Mouse (Mus musculus): ENCODE results near the gene Babam2. TPM values are rescaled to one million over a fixed set of nuclear protein-coding genes. Genes with fewer than 3 reads are reported as not detected.

The Babam2 gene
- polyA plus RNA-seq, 1 experiment from 2014 or later: 54.7 TPM

DNA sequence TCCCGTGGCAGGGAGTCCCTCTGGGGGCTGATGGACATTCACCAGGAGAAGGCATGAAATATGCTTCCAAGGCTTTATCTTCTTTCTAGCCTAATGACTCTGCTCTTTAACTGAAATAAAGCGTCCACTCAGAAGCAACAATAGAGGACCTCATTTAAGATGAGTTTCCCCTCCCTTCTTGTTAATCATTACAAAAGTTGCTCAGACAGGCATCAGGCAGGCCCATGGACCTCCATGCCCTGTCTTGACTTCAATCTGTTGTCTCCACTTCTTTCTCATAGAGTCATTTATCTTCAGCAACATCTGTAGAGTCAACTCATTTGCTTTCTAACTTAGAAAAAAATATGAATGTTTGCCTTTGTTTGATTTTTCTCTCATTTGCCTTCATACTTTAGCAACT is 166.6 kb downstream of the Babam2 start:
- Histone ChIP-seq H3K27me3 (ENCODE audit: control insufficient read depth, insufficient read depth, low read depth, low read length) (no peaks in the 10 kb centered on the region), H3K36me3 (ENCODE audit: control insufficient read depth, insufficient read depth, low read length) (no peaks in the 10 kb centered on the region), H3K4me2 (ENCODE audit: low read length) (no peak overlapping the region), H3K9me3 (replicated peaks; ENCODE audit: control insufficient read depth, low read length, poor library complexity, severe bottlenecking) (no peaks in the 10 kb centered on the region), H3K9ac (ENCODE audit: low read depth, low read length) (no peak overlapping the region), H3K4me1 (ENCODE audit: control insufficient read depth, insufficient read depth, low read length) (no peaks in the 10 kb centered on the region), H3K27ac (ENCODE audit: low read length) (no peak overlapping the region), H3K4me3 (ENCODE audit: low read depth, low read length) (no peak overlapping the region)
- 76% methylated on average over 2 of the region's 2 CpGs for WGBS
- no peak for ATAC-seq

DNA sequence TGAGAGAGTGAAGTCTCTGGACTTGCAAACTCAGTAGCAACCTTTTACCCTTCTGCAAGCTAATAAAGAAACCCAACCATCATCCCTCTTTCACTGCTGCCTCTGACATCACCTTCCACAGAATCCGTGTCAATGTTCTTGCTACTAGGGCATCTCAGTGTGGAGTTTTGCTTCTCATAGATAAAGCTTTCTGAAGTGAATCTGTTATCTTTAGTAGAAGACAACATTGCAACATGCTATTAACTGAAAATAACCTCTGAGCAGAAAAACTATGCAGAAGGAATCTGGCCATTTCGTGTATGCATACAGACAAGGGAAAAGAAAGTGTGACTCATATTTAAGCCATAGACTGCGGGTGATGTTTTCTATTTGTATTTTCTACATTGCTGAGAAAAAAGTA is 168.6 kb downstream of the Babam2 start:
- no peak for ATAC-seq
- Histone ChIP-seq H3K4me1 (ENCODE audit: control insufficient read depth, insufficient read depth, low read length) (no peaks in the 10 kb centered on the region), H3K9me3 (replicated peaks; ENCODE audit: control insufficient read depth, low read length, poor library complexity, severe bottlenecking) (no peaks in the 10 kb centered on the region), H3K4me3 (ENCODE audit: low read depth, low read length) (no peak overlapping the region), H3K27me3 (ENCODE audit: control insufficient read depth, insufficient read depth, low read depth, low read length) (no peaks in the 10 kb centered on the region), H3K36me3 (ENCODE audit: control insufficient read depth, insufficient read depth, low read length) (no peaks in the 10 kb centered on the region), H3K4me2 (ENCODE audit: low read length) (no peak overlapping the region), H3K27ac (ENCODE audit: low read length) (no peak overlapping the region), H3K9ac (ENCODE audit: low read depth, low read length) (no peak overlapping the region)
- WGBS: 90% methylated on average over 3 of the region's 3 CpGs

- H3K27me3 ChIP-seq (ENCODE audit: control insufficient read depth, insufficient read depth, low read depth, low read length): no peaks in the 10 kb centered on the region
- H3K4me3 ChIP-seq (ENCODE audit: low read depth, low read length): no peak overlapping the region
- ATAC-seq: no peak
- H3K4me2 ChIP-seq (ENCODE audit: low read length): no peak overlapping the region
- H3K9me3 ChIP-seq (replicated peaks; ENCODE audit: control insufficient read depth, low read length, poor library complexity, severe bottlenecking): no peaks in the 10 kb centered on the region
- 89% methylated on average over 8 of the region's 8 CpGs for WGBS
- H3K36me3 ChIP-seq (ENCODE audit: control insufficient read depth, insufficient read depth, low read length): no peaks in the 10 kb centered on the region
- H3K27ac ChIP-seq (ENCODE audit: low read length): no peak overlapping the region
- H3K4me1 ChIP-seq (ENCODE audit: control insufficient read depth, insufficient read depth, low read length): no peaks in the 10 kb centered on the region
- no peak overlapping the region for H3K9ac ChIP-seq (ENCODE audit: low read depth, low read length)
Observed at GRCm38 (mm10) chr5:31870856-31871520, 173.5 kb downstream of the Babam2 start.

DNA sequence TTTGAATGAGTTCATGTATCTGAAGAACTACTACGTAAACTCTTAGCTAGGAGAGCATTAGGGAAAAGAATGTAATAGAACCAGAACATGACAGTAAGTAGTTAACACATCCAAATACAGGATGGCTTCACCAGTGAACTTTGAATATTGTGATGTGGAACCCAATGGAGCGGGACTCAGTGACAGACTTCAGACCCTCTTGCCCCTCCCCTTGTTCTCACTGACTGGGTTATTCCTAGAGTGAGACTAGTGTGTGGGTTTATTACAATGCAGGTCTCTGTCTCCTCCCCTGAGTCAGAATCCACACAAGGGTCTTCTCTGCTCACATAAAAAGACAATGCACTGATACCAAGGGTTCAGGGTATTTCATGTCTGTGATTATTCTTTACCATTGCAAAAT is 175.8 kb downstream of the Babam2 start:
- Histone ChIP-seq H3K9me3 (replicated peaks; ENCODE audit: control insufficient read depth, low read length, poor library complexity, severe bottlenecking) (no peaks in the 10 kb centered on the region), H3K4me1 (ENCODE audit: control insufficient read depth, insufficient read depth, low read length) (no peaks in the 10 kb centered on the region), H3K4me3 (ENCODE audit: low read depth, low read length) (no peak overlapping the region), H3K9ac (ENCODE audit: low read depth, low read length) (no peak overlapping the region), H3K27me3 (ENCODE audit: control insufficient read depth, insufficient read depth, low read depth, low read length) (no peaks in the 10 kb centered on the region), H3K27ac (ENCODE audit: low read length) (no peak overlapping the region), H3K36me3 (ENCODE audit: control insufficient read depth, insufficient read depth, low read length) (no peaks in the 10 kb centered on the region), H3K4me2 (ENCODE audit: low read length) (no peak overlapping the region)
- WGBS: 90% methylated on average over 2 of the region's 2 CpGs
- no peak for ATAC-seq

DNA sequence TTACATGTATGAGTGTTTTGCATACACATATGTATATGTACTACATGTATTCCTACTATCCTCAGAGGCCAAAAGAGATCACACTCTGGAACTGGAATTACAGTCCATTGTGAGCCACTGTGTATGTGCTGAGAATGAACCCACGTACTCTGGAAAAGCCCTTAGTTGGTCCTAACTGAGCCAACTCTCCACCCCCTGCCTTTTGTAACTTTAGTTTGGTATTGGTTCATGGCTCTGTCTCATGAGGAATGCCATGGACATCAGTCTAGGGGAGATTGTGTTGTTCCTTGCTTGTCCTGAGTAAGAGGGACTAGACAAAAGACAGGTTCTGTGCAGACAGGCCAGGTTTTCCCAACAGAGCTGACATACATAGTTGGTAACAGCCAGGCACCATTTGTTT is 177.1 kb downstream of the Babam2 start:
- Histone ChIP-seq H3K9me3 (replicated peaks; ENCODE audit: control insufficient read depth, low read length, poor library complexity, severe bottlenecking) (no peaks in the 10 kb centered on the region), H3K4me2 (ENCODE audit: low read length) (no peak overlapping the region), H3K36me3 (ENCODE audit: control insufficient read depth, insufficient read depth, low read length) (no peaks in the 10 kb centered on the region), H3K27ac (ENCODE audit: low read length) (no peak overlapping the region), H3K4me1 (ENCODE audit: control insufficient read depth, insufficient read depth, low read length) (no peaks in the 10 kb centered on the region), H3K9ac (ENCODE audit: low read depth, low read length) (no peak overlapping the region), H3K4me3 (ENCODE audit: low read depth, low read length) (no peak overlapping the region), H3K27me3 (ENCODE audit: control insufficient read depth, insufficient read depth, low read depth, low read length) (no peaks in the 10 kb centered on the region)
- 84% methylated on average over 1 of the region's 1 CpGs for WGBS
- no peak for ATAC-seq

DNA sequence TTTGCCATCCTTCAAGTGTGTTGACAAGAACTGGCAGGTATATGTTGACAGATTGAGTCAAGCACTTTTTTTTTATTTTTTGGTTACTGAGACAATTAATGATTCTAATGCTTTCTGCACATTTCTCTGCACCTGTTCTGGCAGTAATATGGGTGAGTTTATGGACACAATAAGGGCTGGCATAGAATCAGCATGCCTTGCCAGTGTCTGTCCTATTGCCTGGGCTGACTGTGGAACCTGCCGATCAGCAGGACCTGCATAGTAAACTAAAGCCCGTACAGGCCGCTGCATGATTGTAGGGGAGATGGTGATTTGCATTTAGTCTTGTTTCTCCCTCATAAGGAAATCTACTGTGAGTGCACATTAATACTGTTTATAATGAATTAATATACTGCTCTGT is 178.0 kb downstream of the Babam2 start:
- ATAC-seq: no peak
- H3K36me3 ChIP-seq (ENCODE audit: control insufficient read depth, insufficient read depth, low read length): no peaks in the 10 kb centered on the region
- no peak overlapping the region for H3K27ac ChIP-seq (ENCODE audit: low read length)
- H3K27me3 ChIP-seq (ENCODE audit: control insufficient read depth, insufficient read depth, low read depth, low read length): no peaks in the 10 kb centered on the region
- no peak overlapping the region for H3K4me3 ChIP-seq (ENCODE audit: low read depth, low read length)
- H3K9me3 ChIP-seq (replicated peaks; ENCODE audit: control insufficient read depth, low read length, poor library complexity, severe bottlenecking): no peaks in the 10 kb centered on the region
- 82% methylated on average over 3 of the region's 3 CpGs for WGBS
- H3K9ac ChIP-seq (ENCODE audit: low read depth, low read length): no peak overlapping the region
- H3K4me1 ChIP-seq (ENCODE audit: control insufficient read depth, insufficient read depth, low read length): no peaks in the 10 kb centered on the region
- H3K4me2 ChIP-seq (ENCODE audit: low read length): no peak overlapping the region

DNA sequence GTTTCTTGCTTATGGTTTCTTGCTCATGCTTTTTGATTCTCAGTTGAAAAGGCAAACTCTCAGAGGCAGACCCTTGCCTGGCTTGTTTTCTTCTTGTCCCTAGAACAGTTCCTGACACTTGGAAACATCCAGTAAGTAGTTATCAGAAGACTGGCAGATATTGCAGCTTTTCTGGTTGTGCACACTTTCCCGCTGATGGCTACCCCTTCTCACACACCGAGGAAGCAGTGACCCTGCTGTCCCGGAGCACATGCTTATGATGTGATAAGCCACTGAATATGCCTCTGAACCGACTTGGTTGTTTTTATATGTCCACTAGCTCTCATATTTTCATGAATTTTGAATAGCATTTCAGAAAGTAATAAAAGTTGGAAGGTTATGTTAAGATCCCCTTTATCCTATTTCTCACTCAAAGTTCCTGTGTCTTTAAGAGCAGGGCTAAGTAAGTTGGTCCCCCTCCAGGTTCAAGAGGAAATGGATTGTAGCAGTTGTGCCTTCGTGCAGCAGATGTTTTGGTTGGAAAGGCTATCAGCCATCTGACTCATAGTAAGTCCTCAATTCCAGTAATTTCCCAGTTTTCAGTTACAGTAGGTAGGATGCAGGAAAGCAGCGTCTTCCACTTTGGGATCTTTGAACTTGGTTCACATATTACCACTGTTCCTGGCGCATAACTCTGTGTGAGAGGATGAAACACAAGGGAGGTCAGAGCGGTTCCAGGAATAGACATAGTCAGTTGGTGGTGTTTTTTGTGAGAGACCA is 178.9 kb downstream of the Babam2 start:
- no peaks in the 10 kb centered on the region for H3K9me3 ChIP-seq (replicated peaks; ENCODE audit: control insufficient read depth, low read length, poor library complexity, severe bottlenecking)
- 88% methylated on average over 8 of the region's 8 CpGs for WGBS
- no peak overlapping the region for H3K4me2 ChIP-seq (ENCODE audit: low read length)
- ATAC-seq: no peak
- no peak overlapping the region for H3K9ac ChIP-seq (ENCODE audit: low read depth, low read length)
- no peaks in the 10 kb centered on the region for H3K27me3 ChIP-seq (ENCODE audit: control insufficient read depth, insufficient read depth, low read depth, low read length)
- no peaks in the 10 kb centered on the region for H3K4me1 ChIP-seq (ENCODE audit: control insufficient read depth, insufficient read depth, low read length)
- no peak overlapping the region for H3K4me3 ChIP-seq (ENCODE audit: low read depth, low read length)
- no peak overlapping the region for H3K27ac ChIP-seq (ENCODE audit: low read length)
- no peaks in the 10 kb centered on the region for H3K36me3 ChIP-seq (ENCODE audit: control insufficient read depth, insufficient read depth, low read length)

- 85% methylated on average over 2 of the region's 2 CpGs for WGBS
- ATAC-seq: no peak
- Histone ChIP-seq H3K4me3 (ENCODE audit: low read depth, low read length) (no peak overlapping the region), H3K4me1 (ENCODE audit: control insufficient read depth, insufficient read depth, low read length) (no peaks in the 10 kb centered on the region), H3K36me3 (ENCODE audit: control insufficient read depth, insufficient read depth, low read length) (no peaks in the 10 kb centered on the region), H3K9me3 (replicated peaks; ENCODE audit: control insufficient read depth, low read length, poor library complexity, severe bottlenecking) (no peaks in the 10 kb centered on the region), H3K27me3 (ENCODE audit: control insufficient read depth, insufficient read depth, low read depth, low read length) (no peaks in the 10 kb centered on the region), H3K27ac (ENCODE audit: low read length) (no peak overlapping the region), H3K4me2 (ENCODE audit: low read length) (no peak overlapping the region), H3K9ac (ENCODE audit: low read depth, low read length) (no peak overlapping the region)
Observed at GRCm38 (mm10) chr5:31880457-31880856, 183.0 kb downstream of the Babam2 start.

DNA sequence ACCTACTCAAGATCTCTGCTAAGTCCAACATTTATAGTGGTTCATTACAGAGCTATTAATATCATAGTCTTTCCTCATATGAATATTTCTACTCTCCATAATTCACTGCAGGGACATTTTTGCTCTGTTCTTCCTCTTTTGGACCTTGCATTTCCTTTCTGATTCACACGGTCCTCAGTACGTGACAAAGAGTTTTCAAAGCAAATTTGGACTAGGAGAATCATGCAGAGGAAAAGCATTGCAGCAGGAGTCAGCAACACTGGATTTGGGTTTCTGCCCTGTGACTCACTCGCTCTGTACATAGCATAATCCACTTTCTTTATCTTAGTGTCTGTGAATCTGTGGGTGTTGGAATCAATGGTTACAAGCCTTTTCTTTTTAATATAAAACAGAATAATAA is 184.8 kb downstream of the Babam2 start:
- Histone ChIP-seq H3K9me3 (replicated peaks; ENCODE audit: control insufficient read depth, low read length, poor library complexity, severe bottlenecking) (no peaks in the 10 kb centered on the region), H3K36me3 (ENCODE audit: control insufficient read depth, insufficient read depth, low read length) (no peaks in the 10 kb centered on the region), H3K4me2 (ENCODE audit: low read length) (no peak overlapping the region), H3K4me1 (ENCODE audit: control insufficient read depth, insufficient read depth, low read length) (no peaks in the 10 kb centered on the region), H3K27me3 (ENCODE audit: control insufficient read depth, insufficient read depth, low read depth, low read length) (no peaks in the 10 kb centered on the region), H3K4me3 (ENCODE audit: low read depth, low read length) (no peak overlapping the region), H3K27ac (ENCODE audit: low read length) (no peak overlapping the region), H3K9ac (ENCODE audit: low read depth, low read length) (no peak overlapping the region)
- no peak for ATAC-seq
- 86% methylated on average over 3 of the region's 3 CpGs for WGBS
